Mouse (Mus musculus) gastrocnemius, adult 8-10 months (tissue): ENCODE results near the gene BC025446. TPM values are rescaled to one million over a fixed set of nuclear protein-coding genes. Genes with fewer than 3 reads are reported as not detected.

Experiments
- total RNA-seq, 4 experiments: library from RNA; stranded (reverse); gene quantifications; 2 replicates each; pipeline ENCODE4 v1.2.4; 2022

The BC025446 gene
- total RNA-seq, 4 experiments from 2014 or later: 0.27 TPM; not detected in 3

Other genes with a start within 250 kb of the BC025446 start
- gene Ly6i, start 232.9 kb upstream of the BC025446 start, total RNA-seq: not detected
- 10 to 100 TPM; 35.0 to 42.8 (median 39.1) TPM for gene Ly6a, start 218.3 kb upstream of the BC025446 start, total RNA-seq
- gene Ly6c1, start 167.5 kb upstream of the BC025446 start, total RNA-seq: 10 to 100 TPM; 67.7 to 88.4 (median 78.3) TPM
- 1 to 10 TPM; 1.8 to 3.3 (median 3.1) TPM for gene Ly6c2, start 104.4 kb upstream of the BC025446 start, total RNA-seq
- not detected for gene Ly6g, start 61.1 kb upstream of the BC025446 start, total RNA-seq
- not detected for gene Ly6f, start 52.0 kb downstream of the BC025446 start, total RNA-seq